Mouse (Mus musculus): Measurements from ENCODE around the gene Piwil4. TPM values are rescaled to one million over a fixed set of nuclear protein-coding genes. Genes with fewer than 3 reads are reported as not detected.
A peak's percentile ranks its signal among the peaks of the same experiment; 100 is the strongest.

The Piwil4 gene
- polyA plus RNA-seq, 1 experiment from 2014 or later: 0.21 TPM

DNA sequence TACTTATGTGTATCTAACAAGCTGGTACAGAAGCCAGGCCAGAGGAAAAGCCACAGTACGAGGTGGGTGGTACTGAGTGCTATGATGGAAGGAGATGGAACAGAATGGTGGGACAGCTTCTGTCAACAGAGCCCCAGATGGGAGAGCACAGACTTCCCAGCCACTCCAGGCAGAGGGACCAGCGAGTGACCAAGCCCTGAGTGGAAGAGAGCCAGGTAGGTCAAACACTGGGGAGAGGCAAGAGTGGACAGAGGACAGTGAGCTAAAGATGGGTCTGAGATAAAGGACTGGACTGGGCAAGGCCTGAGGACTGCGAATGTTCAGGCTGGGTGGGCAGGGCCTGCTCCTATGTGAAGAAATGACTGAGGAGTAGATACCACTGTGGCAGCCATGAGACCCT lies 72.2 kb downstream of the Piwil4 start:
- peaks cover 12% of the 10 kb centered on the region; the same call in 1 of the 2 replicates for H3K4me1 ChIP-seq (ENCODE audit: control insufficient read depth, insufficient read depth, low read length)
- ATAC-seq (ENCODE audit: low read depth) (no peak), DNase-seq (ENCODE audit: low spot score) (no peak)
- H3K36me3 ChIP-seq (ENCODE audit: control insufficient read depth, insufficient read depth, low read length): no peaks in the 10 kb centered on the region
- no peak overlapping the region for H3K4me2 ChIP-seq (ENCODE audit: low read depth, low read length)
- H3K4me3 ChIP-seq (ENCODE audit: low read depth, low read length): no peak overlapping the region
- H3K27ac ChIP-seq (replicated peaks; ENCODE audit: low read depth, low read length): no peak overlapping the region
- no peaks in the 10 kb centered on the region for H3K9me3 ChIP-seq (ENCODE audit: control insufficient read depth, low read length)
- H3K27me3 ChIP-seq (replicated peaks; ENCODE audit: control insufficient read depth, insufficient read depth, low read length): no peaks in the 10 kb centered on the region
- no peak overlapping the region for H3K9ac ChIP-seq (ENCODE audit: low read depth, low read length)
- WGBS: 79% methylated on average over 3 of the region's 3 CpGs

DNA sequence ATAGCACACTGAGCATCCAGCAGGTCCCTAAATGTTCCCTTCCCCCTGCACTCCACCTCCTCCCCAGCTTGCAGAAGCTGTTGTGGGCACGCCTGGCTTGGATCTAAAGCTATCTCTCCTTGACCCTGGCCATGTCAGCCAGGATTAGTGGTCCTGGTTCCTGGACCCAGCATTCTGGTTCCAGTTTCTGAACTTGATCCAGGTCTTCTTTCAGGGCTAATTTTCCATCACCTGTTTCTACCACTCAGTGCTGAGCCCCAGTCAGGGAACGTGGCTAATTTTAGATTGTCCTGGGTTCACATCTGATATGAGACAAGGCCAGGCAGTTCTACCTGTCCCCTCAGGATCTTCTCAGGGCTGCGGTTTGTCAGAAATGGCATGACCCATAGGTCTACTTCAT lies 74.5 kb downstream of the Piwil4 start:
- Histone ChIP-seq H3K4me3 (ENCODE audit: low read depth, low read length) (no peak overlapping the region), H3K4me2 (ENCODE audit: low read depth, low read length) (no peak overlapping the region), H3K4me1 (ENCODE audit: control insufficient read depth, insufficient read depth, low read length) (peaks cover 6% of the 10 kb centered on the region; the same call in 1 of the 2 replicates), H3K9ac (ENCODE audit: low read depth, low read length) (no peak overlapping the region), H3K36me3 (ENCODE audit: control insufficient read depth, insufficient read depth, low read length) (no peaks in the 10 kb centered on the region), H3K9me3 (ENCODE audit: control insufficient read depth, low read length) (no peaks in the 10 kb centered on the region), H3K27ac (replicated peaks; ENCODE audit: low read depth, low read length) (no peak overlapping the region), H3K27me3 (replicated peaks; ENCODE audit: control insufficient read depth, insufficient read depth, low read length) (no peaks in the 10 kb centered on the region)
- DNase-seq (ENCODE audit: low spot score) (no peak), ATAC-seq (ENCODE audit: low read depth) (no peak)
- WGBS: 81% methylated on average over 3 of the region's 3 CpGs

GRCm38 (mm10) chr9:14663591-14663990 lies 76.9 kb downstream of the Piwil4 start:
- no peaks in the 10 kb centered on the region for H3K27me3 ChIP-seq (replicated peaks; ENCODE audit: control insufficient read depth, insufficient read depth, low read length)
- DNase-seq (ENCODE audit: low spot score): no peak
- H3K9me3 ChIP-seq (ENCODE audit: control insufficient read depth, low read length): no peaks in the 10 kb centered on the region
- H3K36me3 ChIP-seq (ENCODE audit: control insufficient read depth, insufficient read depth, low read length): no peaks in the 10 kb centered on the region
- H3K9ac ChIP-seq (ENCODE audit: low read depth, low read length): no peak overlapping the region
- no peak overlapping the region for H3K4me3 ChIP-seq (ENCODE audit: low read depth, low read length)
- WGBS: 84% methylated on average over 2 of the region's 2 CpGs
- ATAC-seq (ENCODE audit: low read depth): no peak
- peak overlapping the region; percentile 50; the same call in 1 of the 2 replicates for H3K27ac ChIP-seq (replicated peaks; ENCODE audit: low read depth, low read length)
- H3K4me2 ChIP-seq (ENCODE audit: low read depth, low read length): no peak overlapping the region
- peaks cover 6% of the 10 kb centered on the region; the same call in 1 of the 2 replicates for H3K4me1 ChIP-seq (ENCODE audit: control insufficient read depth, insufficient read depth, low read length)

- H3K27me3 ChIP-seq (replicated peaks; ENCODE audit: control insufficient read depth, insufficient read depth, low read length): no peaks in the 10 kb centered on the region
- peak overlapping the region; percentile 50 for H3K27ac ChIP-seq (replicated peaks; ENCODE audit: low read depth, low read length)
- no peaks in the 10 kb centered on the region for H3K9me3 ChIP-seq (ENCODE audit: control insufficient read depth, low read length)
- DNase-seq (ENCODE audit: low spot score) (peak; percentile 83), ATAC-seq (ENCODE audit: low read depth) (peak; percentile 81)
- WGBS: 64% methylated on average over 7 of the region's 7 CpGs
- peaks cover 6% of the 10 kb centered on the region; the same call in 1 of the 2 replicates for H3K4me1 ChIP-seq (ENCODE audit: control insufficient read depth, insufficient read depth, low read length)
- no peaks in the 10 kb centered on the region for H3K36me3 ChIP-seq (ENCODE audit: control insufficient read depth, insufficient read depth, low read length)
- no peak overlapping the region for H3K9ac ChIP-seq (ENCODE audit: low read depth, low read length)
- peak overlapping the region; percentile 9; the same call in 1 of the 2 replicates for H3K4me3 ChIP-seq (ENCODE audit: low read depth, low read length)
- H3K4me2 ChIP-seq (ENCODE audit: low read depth, low read length): peak overlapping the region; percentile 15
Measured at GRCm38 (mm10) chr9:14662876-14663275, 77.7 kb downstream of the Piwil4 start.

- DNase-seq (ENCODE audit: low spot score): peak; percentile 85
- Histone ChIP-seq H3K36me3 (ENCODE audit: control insufficient read depth, insufficient read depth, low read length) (no peaks in the 10 kb centered on the region), H3K4me1 (ENCODE audit: control insufficient read depth, insufficient read depth, low read length) (peaks cover 6% of the 10 kb centered on the region; the same call in 1 of the 2 replicates), H3K27ac (replicated peaks; ENCODE audit: low read depth, low read length) (peak overlapping the region; percentile 50), H3K9ac (ENCODE audit: low read depth, low read length) (no peak overlapping the region), H3K4me3 (ENCODE audit: low read depth, low read length) (peak overlapping the region; percentile 9; the same call in 1 of the 2 replicates), H3K4me2 (ENCODE audit: low read depth, low read length) (peak overlapping the region; percentile 15; the same call in 1 of the 2 replicates), H3K9me3 (ENCODE audit: control insufficient read depth, low read length) (no peaks in the 10 kb centered on the region), H3K27me3 (replicated peaks; ENCODE audit: control insufficient read depth, insufficient read depth, low read length) (no peaks in the 10 kb centered on the region)
- WGBS: 73% methylated on average over 9 of the region's 9 CpGs
- ATAC-seq (ENCODE audit: low read depth): peak; percentile 75
Measured at GRCm38 (mm10) chr9:14662138-14662537, 78.4 kb downstream of the Piwil4 start.

- Histone ChIP-seq H3K36me3 (ENCODE audit: control insufficient read depth, insufficient read depth, low read length) (no peaks in the 10 kb centered on the region), H3K27me3 (replicated peaks; ENCODE audit: control insufficient read depth, insufficient read depth, low read length) (no peaks in the 10 kb centered on the region), H3K4me2 (ENCODE audit: low read depth, low read length) (no peak overlapping the region), H3K4me1 (ENCODE audit: control insufficient read depth, insufficient read depth, low read length) (no peaks in the 10 kb centered on the region), H3K9me3 (ENCODE audit: control insufficient read depth, low read length) (no peaks in the 10 kb centered on the region), H3K4me3 (ENCODE audit: low read depth, low read length) (no peak overlapping the region), H3K27ac (replicated peaks; ENCODE audit: low read depth, low read length) (no peak overlapping the region), H3K9ac (ENCODE audit: low read depth, low read length) (no peak overlapping the region)
- ATAC-seq (ENCODE audit: low read depth) (no peak), DNase-seq (ENCODE audit: low spot score) (no peak)
- 45% methylated on average over 2 of the region's 2 CpGs for WGBS
Measured at GRCm38 (mm10) chr9:14657926-14658325, 82.6 kb downstream of the Piwil4 start.

DNA sequence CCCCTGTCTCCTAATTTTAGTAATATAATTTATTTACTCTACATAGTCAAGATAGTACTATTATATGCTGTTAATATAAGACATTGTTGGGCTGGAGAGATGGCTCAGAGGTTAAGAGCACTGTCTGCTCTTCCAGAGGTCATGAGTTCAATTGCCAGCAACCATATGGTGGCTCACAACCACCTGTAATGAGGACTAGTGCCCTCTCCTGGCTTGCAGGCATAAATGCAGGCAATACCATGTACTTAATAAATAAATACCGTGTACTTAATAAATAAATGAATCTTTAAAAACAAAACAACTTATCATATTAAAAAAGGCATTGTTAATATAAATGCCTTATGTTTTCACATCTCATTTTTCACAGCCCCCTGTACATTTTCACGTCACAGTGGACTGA lies 86.5 kb downstream of the Piwil4 start:
- Histone ChIP-seq H3K4me3 (ENCODE audit: low read depth, low read length) (no peak overlapping the region), H3K36me3 (ENCODE audit: control insufficient read depth, insufficient read depth, low read length) (no peaks in the 10 kb centered on the region), H3K27me3 (replicated peaks; ENCODE audit: control insufficient read depth, insufficient read depth, low read length) (no peaks in the 10 kb centered on the region), H3K27ac (replicated peaks; ENCODE audit: low read depth, low read length) (no peak overlapping the region), H3K9me3 (ENCODE audit: control insufficient read depth, low read length) (no peaks in the 10 kb centered on the region), H3K4me2 (ENCODE audit: low read depth, low read length) (no peak overlapping the region), H3K9ac (ENCODE audit: low read depth, low read length) (no peak overlapping the region), H3K4me1 (ENCODE audit: control insufficient read depth, insufficient read depth, low read length) (no peaks in the 10 kb centered on the region)
- WGBS: 84% methylated on average over 2 of the region's 2 CpGs
- DNase-seq (ENCODE audit: low spot score): no peak
- ATAC-seq (ENCODE audit: low read depth): no peak

DNA sequence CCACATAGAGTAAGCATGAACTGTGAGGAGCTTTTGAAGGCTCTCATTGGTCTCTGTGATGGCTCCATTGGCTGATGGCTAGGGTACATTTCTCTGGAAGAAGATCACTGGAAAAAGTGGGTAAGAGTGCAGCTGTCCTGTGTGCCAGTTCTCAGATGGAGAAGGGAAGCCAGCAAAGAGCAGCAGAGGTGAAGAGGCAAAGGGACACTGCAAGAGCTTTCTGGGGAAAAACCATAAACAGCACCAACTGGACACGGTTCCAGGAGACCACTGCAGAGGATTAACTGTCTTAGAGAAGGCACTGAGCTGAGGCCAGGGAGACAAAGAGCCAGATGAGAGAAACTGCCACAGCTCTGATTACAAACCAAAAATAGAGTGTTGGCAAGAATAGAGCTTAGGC lies 87.8 kb downstream of the Piwil4 start:
- no peak overlapping the region for H3K4me3 ChIP-seq (ENCODE audit: low read depth, low read length)
- ATAC-seq (ENCODE audit: low read depth) (no peak), DNase-seq (ENCODE audit: low spot score) (no peak)
- H3K4me1 ChIP-seq (ENCODE audit: control insufficient read depth, insufficient read depth, low read length): no peaks in the 10 kb centered on the region
- H3K27ac ChIP-seq (replicated peaks; ENCODE audit: low read depth, low read length): no peak overlapping the region
- no peaks in the 10 kb centered on the region for H3K27me3 ChIP-seq (replicated peaks; ENCODE audit: control insufficient read depth, insufficient read depth, low read length)
- 61% methylated on average over 1 of the region's 1 CpGs for WGBS
- no peaks in the 10 kb centered on the region for H3K9me3 ChIP-seq (ENCODE audit: control insufficient read depth, low read length)
- H3K4me2 ChIP-seq (ENCODE audit: low read depth, low read length): no peak overlapping the region
- H3K9ac ChIP-seq (ENCODE audit: low read depth, low read length): no peak overlapping the region
- H3K36me3 ChIP-seq (ENCODE audit: control insufficient read depth, insufficient read depth, low read length): no peaks in the 10 kb centered on the region

DNA sequence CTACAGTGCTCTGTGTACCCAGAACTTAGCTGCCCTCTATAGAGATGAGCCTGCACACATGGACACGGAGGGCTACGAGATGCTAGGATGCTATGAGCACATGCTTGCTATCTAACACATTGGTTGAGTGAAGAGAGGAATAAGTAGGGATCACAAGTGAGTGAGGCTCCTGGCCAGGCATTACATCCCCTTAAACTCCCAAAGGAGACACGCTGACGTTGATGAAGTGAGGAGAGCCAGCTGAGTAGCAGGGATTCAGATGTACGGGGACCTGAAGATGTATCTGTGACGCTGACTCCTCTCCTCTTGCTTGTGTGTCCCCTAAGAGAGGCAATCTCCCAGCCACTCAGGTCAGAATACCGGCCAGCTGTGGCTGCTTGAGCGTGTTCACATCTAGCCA lies 92.7 kb downstream of the Piwil4 start:
- no peak overlapping the region for H3K4me3 ChIP-seq (ENCODE audit: low read depth, low read length)
- H3K27me3 ChIP-seq (replicated peaks; ENCODE audit: control insufficient read depth, insufficient read depth, low read length): no peaks in the 10 kb centered on the region
- no peak overlapping the region for H3K9ac ChIP-seq (ENCODE audit: low read depth, low read length)
- DNase-seq (ENCODE audit: low spot score): no peak
- H3K9me3 ChIP-seq (ENCODE audit: control insufficient read depth, low read length): no peaks in the 10 kb centered on the region
- no peaks in the 10 kb centered on the region for H3K36me3 ChIP-seq (ENCODE audit: control insufficient read depth, insufficient read depth, low read length)
- no peak overlapping the region for H3K27ac ChIP-seq (replicated peaks; ENCODE audit: low read depth, low read length)
- no peak for ATAC-seq (ENCODE audit: low read depth)
- WGBS: 74% methylated on average over 8 of the region's 8 CpGs
- H3K4me1 ChIP-seq (ENCODE audit: control insufficient read depth, insufficient read depth, low read length): peaks cover 6% of the 10 kb centered on the region
- H3K4me2 ChIP-seq (ENCODE audit: low read depth, low read length): no peak overlapping the region

Data from embryonic facial prominence, embryonic 14.5 days (tissue).